In genomic region chr13:111905213-111905701, GRCm38 (mm10) we compare ENCODE assay signal across 8 mouse cellular contexts.
DNase-seq lines count a peak whose midpoint lies in the region.

No protein-coding gene starts in this region.

- WGBS in heart, embryonic 10.5 days: 9% methylated on average over 10 of the region's 10 CpGs

- DNase-seq in adrenal gland, adult (ENCODE audit: inconsistent age in 2 of 2, low spot score in 1 of 2): peak; percentile 78 to 94
- peak; percentile 89 for DNase-seq in c-Kit-negative CD71-positive TER-119-positive erythroid progenitor cells, embryonic 14.5 days (ENCODE audit: low read depth, low spot score)
- DNase-seq in heart, embryonic 10.5 days (ENCODE audit: low spot score): peak; percentile 89
- peak; percentile 56 for DNase-seq in kidney, adult 9 months
- DNase-seq in lung, postnatal 10 days: peak; percentile 12
- DNase-seq in spleen, postnatal 4 days (ENCODE audit: low spot score in 2 of 2): peak; percentile 77 to 85
- no peak for DNase-seq in frontal cortex, adult 2 months (ENCODE audit: extremely low spot score in 1 of 2, low spot score in 1 of 2)
- no peak for DNase-seq in left cerebral cortex, adult 18-20 months (ENCODE audit: low spot score in 2 of 2)

- H3K4me1 ChIP-seq in heart, embryonic 10.5 days: peaks cover 21% of the 10 kb centered on the region

- peak overlapping the region; percentile 43; the same call in 1 of the 2 replicates for H3K4me3 ChIP-seq in heart, embryonic 10.5 days

- H3K9me3 ChIP-seq in heart, embryonic 10.5 days: no peaks in the 10 kb centered on the region

- H3K27me3 ChIP-seq in heart, embryonic 10.5 days (ENCODE audit: insufficient read depth, poor library complexity, severe bottlenecking): no peaks in the 10 kb centered on the region

- H3K36me3 ChIP-seq in heart, embryonic 10.5 days: no peaks in the 10 kb centered on the region

- peak overlapping the region; percentile 87 for H3K27ac ChIP-seq in heart, embryonic 10.5 days

Comparison
In these comparisons a context has a peak if more than half of its experiments do, and no peak if none do; other contexts are left out.
1. DNase-seq: peak in adrenal gland, adult (2 of 2), c-Kit-negative CD71-positive TER-119-positive erythroid progenitor cells, embryonic 14.5 days (single experiment), heart, embryonic 10.5 days (single experiment), kidney, adult 9 months (single experiment), lung, postnatal 10 days (single experiment) and spleen, postnatal 4 days (2 of 2); none in frontal cortex, adult 2 months (0 of 2) and left cerebral cortex, adult 18-20 months (0 of 2).